Mouse (Mus musculus): ENCODE measurements around the gene Canx. TPM values are rescaled to one million over a fixed set of nuclear protein-coding genes. Genes with fewer than 3 reads are reported as not detected.
"Not testable (repeated sequence)": the region's sequence is repeated elsewhere in the genome, so short reads cannot be mapped to it uniquely, and the experiment has no call there.

Gene Canx
- total RNA-seq, 2 experiments from 2014 or later, result 173 to 477 TPM

DNA sequence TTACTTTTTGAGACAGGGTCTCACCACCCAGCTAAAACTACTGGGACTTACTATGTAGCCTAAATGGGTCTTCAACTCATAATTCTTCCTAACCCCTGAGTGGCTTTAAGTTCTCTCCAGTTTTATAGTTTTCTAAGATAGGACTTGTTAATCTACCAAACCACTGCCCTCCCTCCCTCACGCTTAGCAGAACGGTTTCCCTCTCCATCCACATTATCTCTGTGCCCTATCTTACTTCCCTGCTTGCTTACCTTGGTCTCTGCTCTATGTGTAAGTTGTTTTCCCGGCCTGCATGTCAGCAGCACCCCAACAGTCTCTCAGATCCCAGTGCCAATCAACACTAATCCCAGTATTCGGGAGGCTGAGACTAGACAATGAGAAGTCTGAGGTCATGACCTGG, 11.4 kb upstream of the Canx start:
- no peak for ATAC-seq (replicated peaks; ENCODE audit: low FRiP score, poor library complexity, severe bottlenecking)

DNA sequence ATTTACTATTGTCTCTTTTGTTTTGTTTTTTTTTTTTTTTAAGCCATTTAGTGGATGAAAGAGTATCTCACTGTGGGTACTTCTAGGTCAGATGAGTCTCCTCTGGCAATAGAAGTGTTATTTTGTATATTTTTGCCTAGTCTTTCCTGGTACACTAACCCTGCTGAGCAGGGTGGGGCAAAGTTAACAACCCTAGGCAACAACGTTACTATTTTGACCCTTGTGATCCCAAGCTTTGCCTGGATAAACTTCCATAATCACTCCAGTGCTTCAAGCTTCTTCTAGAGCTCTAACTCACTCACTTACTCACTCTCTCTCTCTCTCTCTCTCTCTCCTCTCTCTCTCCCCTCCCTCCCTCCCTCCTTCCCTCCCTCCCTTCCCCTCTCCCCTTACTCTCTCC, 10.7 kb upstream of the Canx start:
- no peak for ATAC-seq (replicated peaks; ENCODE audit: low FRiP score, poor library complexity, severe bottlenecking)

DNA sequence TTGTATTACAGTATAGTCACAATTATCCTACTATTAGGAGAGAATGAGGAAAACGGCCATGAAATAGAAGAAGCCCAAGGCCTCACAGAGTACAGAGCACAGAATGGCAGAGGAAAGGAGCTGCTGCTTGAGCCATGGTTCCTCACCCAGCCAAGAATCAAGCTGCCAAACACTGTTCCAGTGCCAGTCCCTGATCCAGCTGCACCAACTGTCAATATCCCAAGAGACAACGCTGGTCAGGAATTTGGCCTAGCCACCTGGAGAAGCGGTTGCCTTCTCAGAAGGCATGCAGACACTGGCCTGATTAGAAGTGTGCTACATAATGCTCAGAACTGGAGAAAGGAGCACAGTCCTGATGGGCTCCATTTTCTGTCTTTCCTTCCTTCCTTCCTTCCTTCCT, 7.7 kb upstream of the Canx start:
- ATAC-seq (replicated peaks; ENCODE audit: low FRiP score, poor library complexity, severe bottlenecking), result no peak

DNA sequence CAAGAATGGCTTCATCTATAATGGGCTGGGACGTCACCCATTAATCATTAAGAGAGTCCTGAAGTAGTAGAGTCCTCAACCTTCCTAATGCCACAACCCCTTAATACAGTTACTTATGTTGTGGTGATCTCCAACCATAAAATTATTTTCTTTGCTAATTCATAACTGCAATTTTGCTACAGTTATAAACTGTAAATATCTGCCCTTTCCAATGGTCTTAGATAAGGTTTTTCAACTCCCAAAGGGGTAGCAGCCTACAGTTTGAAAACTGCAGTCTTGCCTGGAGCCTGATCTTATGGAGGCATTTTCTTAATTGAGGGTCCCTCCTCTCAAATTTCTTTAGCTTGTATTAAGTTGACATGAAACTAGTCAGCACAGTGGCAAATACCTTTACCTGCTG, 3.9 kb upstream of the Canx start:
- no peak for ATAC-seq (replicated peaks; ENCODE audit: low FRiP score, poor library complexity, severe bottlenecking)

DNA sequence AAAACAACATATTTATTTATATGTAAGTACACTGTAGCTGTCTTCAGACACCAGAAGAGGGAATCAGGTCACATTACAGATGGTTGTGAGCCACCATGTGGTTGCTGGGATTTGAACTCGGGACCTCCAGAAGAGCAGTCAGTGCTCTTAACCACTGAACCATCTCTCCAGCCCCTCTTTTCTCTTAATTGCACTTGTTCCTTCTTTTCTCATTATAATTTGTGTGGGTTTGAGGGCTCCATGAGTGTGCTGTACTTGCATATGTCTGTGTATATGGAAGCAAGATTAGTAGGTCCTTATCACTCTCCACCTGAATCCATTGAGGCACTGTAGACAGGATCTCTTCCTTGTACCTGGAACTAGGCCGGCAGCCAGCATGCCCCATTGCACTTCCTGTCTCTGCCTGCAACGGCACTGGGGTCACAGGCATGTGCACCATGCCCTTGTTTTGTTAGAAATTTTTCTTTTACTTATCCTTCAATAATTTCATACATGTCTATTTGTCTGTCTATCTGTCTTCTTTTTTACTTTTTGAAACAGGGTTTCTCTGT, 2.7 kb upstream of the Canx start:
- no peak for ATAC-seq (replicated peaks; ENCODE audit: low FRiP score, poor library complexity, severe bottlenecking)

DNA sequence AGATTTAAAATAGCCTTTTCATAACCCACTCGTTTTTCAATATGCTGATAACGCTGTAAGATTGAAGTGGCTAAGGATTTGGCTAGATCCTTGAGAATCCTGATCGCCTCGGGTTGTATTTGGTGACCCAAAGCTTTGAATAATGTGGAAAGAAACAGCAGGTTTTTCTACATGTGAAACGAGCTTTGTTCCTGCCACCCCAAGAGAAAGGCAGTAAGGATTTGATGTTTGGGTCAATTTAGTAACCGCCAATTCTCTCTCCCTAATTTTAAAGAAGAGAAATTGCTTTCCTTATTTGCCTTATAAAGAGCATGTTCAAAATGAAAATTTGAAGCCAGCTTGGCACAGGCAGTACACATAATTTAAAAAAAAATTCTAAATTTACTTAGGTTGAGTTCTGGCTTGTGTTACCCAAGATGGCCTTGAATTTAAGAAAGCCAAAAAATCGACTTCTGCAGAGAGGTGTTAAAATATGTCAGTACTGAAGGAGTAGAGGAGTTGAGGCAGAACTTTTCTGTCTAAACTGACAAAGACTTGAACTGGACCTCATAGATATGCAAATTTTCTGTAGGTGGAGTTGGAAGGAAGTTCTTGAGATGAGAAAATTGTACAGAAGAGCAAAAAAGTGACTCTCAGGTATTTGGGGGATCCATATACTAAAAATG, 961 bp upstream of the Canx start:
- ATAC-seq (replicated peaks; ENCODE audit: low FRiP score, poor library complexity, severe bottlenecking), result no peak; the same call in 1 of the 2 replicates

DNA sequence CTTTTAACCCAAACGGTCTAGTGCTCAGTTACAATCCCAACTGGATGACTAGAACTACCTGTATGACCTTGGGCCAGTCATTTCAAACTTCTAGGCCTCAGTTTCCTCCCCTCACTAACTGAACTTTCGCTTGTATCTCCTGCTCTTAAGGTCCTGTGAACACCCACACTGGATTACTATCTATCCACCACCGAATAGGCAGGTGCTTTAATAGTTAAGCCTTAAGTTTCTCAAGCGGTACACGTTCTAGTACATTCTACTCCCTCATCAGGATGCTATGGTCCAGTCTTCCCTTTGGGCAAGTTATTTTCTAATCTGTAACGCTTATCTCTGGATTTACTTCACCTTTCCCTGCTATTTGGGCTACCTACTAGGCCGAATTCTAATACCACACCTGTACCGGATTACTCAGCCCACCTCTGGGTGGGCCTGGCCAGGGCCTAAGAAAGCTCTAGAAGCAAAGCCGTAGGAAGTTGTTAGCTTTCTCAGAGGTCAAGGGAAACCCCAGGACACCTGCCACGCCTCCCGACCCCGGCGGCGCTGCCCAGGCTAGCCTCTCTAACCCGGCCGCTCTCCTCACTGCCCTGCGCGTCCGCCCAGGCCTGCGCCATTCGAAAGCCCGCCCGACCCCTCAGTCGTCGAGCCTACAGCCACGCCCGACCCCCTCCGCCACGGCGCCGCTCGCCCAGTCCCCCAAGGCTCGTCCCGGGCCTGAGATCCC, 562 bp downstream of the Canx start:
- ATAC-seq (replicated peaks; ENCODE audit: low FRiP score, poor library complexity, severe bottlenecking), result no peak

DNA sequence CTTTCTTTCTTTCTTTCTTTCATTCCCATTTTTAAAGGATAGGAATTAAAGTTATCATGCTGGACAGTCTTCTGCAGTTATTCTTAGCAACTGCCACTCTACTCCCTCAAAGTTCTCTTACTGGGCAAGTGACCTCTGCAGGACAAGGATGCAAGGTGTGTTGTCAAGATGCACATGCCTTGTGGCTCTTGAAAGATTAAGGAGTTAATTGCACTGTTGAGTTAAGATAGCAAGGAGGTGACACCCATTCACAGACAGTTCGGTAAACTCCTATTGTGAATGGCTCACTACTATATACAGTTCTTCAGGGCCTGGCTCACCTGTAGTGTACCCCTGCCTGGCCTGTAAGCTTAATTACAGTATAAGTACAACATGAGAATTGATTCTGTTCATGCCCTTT, 1.6 kb downstream of the Canx start:
- peak; percentile 58 for ATAC-seq (replicated peaks; ENCODE audit: low FRiP score, poor library complexity, severe bottlenecking)

DNA sequence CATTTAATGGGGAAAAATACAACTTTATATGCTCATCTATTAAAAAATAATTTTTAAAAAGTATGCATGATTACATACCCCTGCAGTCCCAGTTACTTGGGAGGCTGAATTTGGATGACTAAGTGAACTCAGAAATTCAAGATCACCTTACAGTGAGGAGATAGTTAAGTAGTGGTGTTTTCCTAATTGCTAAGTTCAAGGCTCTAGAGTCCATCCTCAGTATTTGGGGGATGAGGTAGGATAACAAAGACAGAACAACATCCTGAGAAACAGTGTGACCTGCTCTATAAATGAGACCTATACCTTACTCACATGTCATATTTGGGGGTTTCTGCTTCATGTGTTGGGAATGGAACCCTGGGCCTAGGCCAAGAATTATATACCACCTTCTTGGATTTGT, 3.1 kb downstream of the Canx start:
- no peak for ATAC-seq (replicated peaks; ENCODE audit: low FRiP score, poor library complexity, severe bottlenecking)

DNA sequence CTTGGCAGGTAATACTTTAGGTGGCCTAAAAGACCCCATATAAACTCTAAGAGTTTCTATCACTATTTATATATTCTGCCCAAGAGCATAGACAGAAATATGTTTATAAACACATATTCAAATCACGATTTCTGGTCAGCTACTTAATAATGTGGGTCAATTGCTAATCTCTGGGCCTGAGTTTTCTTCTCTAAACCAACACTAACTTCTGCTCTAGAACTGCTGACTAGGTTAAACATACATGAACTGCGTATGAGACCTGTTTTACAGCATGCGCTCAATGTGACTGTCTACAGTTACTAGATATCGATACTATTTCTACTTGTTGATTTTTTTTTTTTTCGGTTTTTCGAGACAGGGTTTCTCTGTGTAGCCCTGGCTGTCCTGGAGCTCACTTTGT, 4.2 kb downstream of the Canx start:
- ATAC-seq (replicated peaks; ENCODE audit: low FRiP score, poor library complexity, severe bottlenecking), result no peak

DNA sequence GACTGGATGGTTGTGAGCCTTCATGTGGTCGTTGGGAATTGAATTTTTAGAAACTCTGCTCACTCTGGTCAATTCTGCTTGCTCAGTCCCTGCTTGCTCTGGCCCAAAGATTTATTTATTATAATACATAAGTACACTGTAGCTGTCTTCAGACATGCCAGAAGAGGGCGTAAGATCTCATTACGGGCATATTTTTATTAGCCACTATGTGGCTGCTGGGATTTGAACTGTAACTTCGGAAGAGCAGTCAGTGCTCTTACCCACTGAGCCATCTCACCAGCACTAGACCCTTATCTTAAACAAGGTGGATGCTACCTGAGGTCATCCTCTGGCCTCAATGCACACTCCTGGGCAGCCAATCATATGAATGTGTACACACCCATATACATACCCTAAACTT, 6.1 kb downstream of the Canx start:
- ATAC-seq (replicated peaks; ENCODE audit: low FRiP score, poor library complexity, severe bottlenecking), result not testable (repeated sequence)

DNA sequence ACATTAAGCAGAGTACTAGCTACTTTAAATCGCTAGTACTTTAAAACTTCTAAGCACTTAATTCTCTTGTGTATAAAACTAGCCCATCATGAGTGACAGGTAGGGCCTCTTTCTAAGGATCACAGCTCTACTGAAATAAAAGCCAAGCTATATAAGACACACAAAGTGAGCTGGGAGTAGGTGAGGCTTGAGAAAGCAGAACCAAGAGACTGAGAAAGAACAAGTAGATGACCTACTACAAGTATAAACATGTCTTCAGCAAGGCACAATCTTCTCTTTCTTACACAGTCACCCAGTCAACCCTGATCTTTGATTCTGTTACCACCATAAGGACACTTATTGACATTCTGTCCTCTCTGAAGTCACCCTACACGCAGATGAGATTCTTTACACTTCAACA, 12.7 kb downstream of the Canx start:
- no peak for ATAC-seq (replicated peaks; ENCODE audit: low FRiP score, poor library complexity, severe bottlenecking)

DNA sequence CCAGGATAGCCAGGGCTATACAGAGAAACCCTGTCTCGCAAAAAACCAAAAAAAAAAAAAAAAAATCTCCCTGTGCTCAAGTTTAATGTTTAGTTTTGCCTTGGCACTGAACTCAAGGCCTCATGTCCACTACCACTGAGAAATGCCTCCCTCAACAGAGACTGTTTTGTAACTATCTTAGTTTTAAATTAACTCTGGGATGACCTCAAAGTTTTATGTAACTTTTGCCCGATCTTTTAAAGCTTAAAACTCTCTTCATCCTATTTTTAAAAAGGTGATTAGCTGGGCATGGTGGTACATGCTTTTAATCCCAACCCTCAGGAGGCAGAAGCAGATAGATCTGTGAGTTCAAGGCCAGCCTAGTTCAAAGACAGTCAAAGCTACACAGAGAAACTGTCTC, 22.1 kb downstream of the Canx start:
- no peak for ATAC-seq (replicated peaks; ENCODE audit: low FRiP score, poor library complexity, severe bottlenecking)

DNA sequence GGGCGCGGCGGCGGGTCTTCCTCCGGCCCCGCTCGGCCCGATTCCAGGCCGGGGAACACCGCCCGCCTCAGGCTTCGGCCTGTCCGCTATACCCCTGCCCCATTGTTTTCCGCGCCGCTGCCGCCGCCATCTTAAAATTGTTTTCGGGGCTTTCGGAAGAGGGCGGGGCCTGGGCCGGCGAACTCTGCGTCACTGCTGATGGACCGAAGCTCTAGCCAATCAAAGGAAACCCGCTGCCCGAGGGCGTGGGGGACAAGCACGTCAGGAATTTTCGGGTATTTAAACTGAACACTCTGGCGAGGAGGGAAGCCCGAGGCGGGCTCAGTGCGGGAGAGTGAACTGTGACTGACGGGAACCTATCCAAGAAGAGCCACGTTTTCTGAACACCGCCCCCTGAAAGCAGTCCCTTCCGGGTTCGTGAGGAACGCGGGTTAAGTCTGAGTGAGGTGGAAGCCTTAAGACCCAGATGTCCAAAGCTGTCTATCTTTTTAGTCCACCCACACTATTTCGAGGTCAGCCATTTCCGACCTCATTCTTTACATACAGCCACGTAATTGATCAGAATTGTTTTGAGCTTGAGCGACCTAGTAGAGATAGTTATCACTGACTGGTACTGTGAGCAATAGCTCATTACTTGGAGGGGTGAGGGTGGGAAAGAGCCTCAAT, 33.1 kb downstream of the Canx start, which contains the start of gene Maml1:
Gene Maml1, minus strand, starts transcription at position 122 of the 666 bp plus-strand sequence.
- ATAC-seq (replicated peaks; ENCODE audit: low FRiP score, poor library complexity, severe bottlenecking), result peak; percentile 98

DNA sequence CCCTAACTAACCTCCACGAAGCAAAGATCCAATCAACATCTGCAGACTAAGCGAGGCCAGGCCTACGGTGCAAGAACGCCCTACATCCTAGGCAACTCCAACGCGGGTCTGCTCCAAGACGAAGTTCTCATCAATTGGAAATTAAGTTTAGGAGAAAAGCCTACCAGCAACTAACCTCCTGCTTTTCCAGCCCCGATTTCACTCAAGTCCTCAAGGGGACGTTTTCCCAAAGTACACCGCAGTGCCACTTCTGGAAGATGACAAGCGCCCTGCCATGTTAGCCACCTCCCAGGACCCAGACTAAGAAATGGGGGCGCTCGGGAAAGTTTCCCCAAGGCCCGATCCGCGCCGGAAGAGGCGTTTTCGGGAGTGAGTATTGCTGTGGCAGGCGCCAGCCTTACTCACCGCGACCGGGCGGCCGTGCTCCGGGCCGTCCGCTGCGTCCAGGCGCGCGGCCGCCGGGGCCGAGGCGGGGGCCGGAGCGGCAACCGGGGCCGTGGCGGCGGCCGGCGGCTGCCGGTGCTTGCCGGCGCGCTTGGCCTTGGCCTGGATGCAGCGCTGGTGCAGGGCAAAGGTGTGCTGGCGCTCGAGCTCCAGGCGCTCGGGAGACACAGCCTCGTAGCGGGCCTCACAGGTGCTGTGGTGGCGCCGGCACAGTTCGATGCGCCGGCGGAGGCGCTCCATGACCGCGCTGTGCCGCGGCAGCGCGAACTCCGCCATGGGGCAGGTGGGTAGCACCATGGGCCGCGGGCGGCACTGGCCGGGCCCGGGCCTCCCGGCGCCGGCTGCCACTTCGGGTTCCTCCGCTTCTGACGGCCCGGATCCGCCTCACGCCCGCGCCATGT, 33.9 kb downstream of the Canx start:
- peak; percentile 58 for ATAC-seq (replicated peaks; ENCODE audit: low FRiP score, poor library complexity, severe bottlenecking)

DNA sequence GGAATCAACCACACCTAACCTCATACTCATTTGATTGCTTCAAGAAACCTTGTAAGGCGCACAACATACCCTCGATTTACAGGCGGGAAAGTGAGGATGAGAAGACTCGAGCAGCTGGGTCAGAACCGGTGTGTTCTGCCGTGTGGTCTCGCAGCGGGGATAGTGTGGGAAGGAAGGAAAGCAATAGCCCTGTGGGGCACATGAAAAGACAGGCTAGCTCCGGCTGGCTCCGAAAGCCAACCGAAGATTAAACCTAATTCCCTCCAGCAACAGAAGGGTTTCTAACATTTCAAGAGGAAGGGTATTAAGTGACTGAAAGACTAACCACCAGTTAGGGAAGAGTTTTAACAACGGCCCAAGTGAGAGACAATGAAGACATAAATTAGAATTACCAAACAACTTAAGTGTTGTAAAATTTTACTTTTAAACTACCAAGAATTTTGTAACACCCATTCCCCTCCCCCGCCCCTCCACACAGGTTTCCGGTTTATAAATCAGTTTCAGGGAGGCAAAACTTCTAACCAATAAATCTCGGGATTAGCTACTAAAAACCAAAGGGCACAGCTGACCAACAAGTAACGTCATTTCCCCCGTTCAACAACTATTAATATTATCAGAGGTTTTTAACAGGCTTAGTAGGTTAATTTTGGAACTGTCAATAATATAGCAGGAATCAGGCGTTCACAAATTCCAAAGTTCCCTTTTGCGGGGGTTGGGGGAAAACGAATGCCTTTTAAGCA, 34.8 kb downstream of the Canx start:
- no peak for ATAC-seq (replicated peaks; ENCODE audit: low FRiP score, poor library complexity, severe bottlenecking)

DNA sequence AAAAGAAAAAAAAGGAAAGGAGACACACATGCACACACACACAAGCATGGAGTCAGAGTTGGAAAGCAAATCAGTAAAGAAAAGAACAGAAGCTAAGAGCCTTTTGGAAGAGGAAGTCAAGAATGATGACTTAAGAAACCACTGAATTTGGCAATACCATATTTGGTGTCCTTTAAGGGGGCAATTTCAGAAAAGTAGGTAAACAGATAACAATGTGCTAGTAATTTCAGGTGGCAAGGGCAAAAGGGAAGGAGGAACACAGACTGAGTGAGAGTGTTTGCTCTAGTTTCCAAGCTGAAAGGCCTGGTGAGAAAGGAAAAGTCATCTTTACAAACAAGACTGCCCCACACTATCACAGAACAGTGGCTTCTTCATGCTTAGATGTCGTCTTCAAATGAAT, 39.0 kb downstream of the Canx start:
- no peak for ATAC-seq (replicated peaks; ENCODE audit: low FRiP score, poor library complexity, severe bottlenecking)

DNA sequence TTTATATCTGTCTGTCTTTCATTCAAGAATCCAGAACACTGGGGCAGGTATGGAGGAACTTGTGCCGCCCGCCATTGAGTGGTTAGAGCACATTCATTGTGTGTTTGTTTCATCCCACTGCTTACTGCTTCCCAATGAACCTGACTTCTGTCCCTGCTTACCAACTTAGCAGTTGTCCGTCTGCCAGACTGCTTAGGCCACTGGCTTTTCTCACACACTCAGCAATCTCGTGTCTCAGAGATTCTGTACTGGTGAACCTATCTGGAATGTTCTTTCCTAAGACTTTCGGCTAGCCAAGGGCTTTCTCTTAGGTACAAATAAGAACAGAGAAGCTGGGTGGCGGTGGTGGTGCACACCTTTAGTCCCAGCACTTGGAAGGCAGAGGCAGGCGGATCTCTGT, 39.8 kb downstream of the Canx start:
- no peak for ATAC-seq (replicated peaks; ENCODE audit: low FRiP score, poor library complexity, severe bottlenecking)

DNA sequence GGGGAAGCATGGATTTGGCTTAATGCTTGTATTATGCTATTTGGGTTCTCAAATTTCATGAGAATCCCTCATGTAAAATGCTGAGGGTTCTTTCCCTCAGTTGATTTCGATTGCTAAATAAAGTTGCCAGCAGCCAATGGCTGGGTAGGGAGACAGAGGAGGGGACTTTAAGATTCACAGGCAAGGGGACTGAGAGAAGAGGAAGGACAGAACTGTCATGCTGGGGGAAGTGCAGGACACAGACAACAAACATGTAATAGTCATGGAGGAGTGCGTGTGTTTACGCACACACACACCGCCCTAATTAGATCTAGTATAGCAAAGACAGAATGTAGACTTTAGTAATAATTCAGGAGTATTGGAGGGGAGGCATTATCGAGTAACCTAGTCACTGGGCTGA, 40.2 kb downstream of the Canx start:
- no peak for ATAC-seq (replicated peaks; ENCODE audit: low FRiP score, poor library complexity, severe bottlenecking)

Data from erythroid progenitor cell, adult 5-6 weeks (primary cell).